39 mouse cellular contexts compared by ENCODE assay signal in the genomic region with DNA sequence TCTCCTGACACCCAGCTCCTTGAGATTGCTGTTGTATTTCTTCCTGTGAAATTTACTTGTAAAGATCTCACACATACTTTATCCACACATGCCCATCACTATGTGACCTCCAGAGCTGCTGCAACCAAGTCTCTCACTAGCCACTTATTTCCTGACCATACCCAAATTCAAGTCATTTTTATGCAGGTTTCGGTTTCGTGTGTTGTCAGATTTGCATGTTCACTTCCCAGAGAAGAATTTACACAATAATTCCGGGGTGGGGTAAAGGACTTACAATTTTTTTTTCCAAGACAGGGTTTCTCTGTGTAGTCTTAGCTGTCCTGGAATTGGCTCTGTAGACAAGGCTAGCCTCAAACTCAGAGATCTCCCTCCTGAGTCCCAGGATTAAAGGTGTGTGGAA. TPM values are rescaled to one million over a fixed set of nuclear protein-coding genes. Genes with fewer than 3 reads are reported as not detected.
DNase-seq lines count a peak whose midpoint lies in the region; ATAC-seq lines count a peak whose summit lies in the region.
"Had no signal": no experiment of that assay in that cellular context is flagged by ENCODE, and none has a peak within 500 bp of the region (broad histone marks: within the 10 kb centered on the region; RNA-seq: fewer than 3 reads in every experiment).

No protein-coding gene starts in this region.

- H3K9ac ChIP-seq in kidney, embryonic 14.5 days (ENCODE audit: low read depth, low read length) = no peak overlapping the region
- H3K9ac ChIP-seq: heart, embryonic 13.5 days; hindbrain, embryonic 15.5 days; kidney, embryonic 15.5 days; limb, embryonic 12.5 days; liver, embryonic 13.5 days; midbrain, embryonic 12.5 days had no signal

- peak; percentile 24 to 50 for DNase-seq in spleen, postnatal 36 days (ENCODE audit: low spot score in 2 of 2)
- DNase-seq in spleen, postnatal 14 days (ENCODE audit: low spot score in 2 of 2) = no peak
- no peak for DNase-seq in MN1 (ENCODE audit: low spot score)
- DNase-seq: adrenal gland, postnatal 10 days; cerebellum, adult 11-12 months; cerebellum, adult 9-11 months; gastrocnemius, adult 2 months; gastrocnemius, postnatal 36 days; heart, adult 2 months; heart, postnatal 10 days; kidney, adult 11 months; kidney, postnatal 25 days; liver, embryonic 13.5 days; lung, adult 2 months; thymus, adult 18-20 months; thymus, postnatal 36 days had no signal

- WGBS in kidney, embryonic 14.5 days = 83% methylated on average over 3 of the region's 3 CpGs

- no peaks in the 10 kb centered on the region for H3K27me3 ChIP-seq in kidney, embryonic 14.5 days (ENCODE audit: control insufficient read depth, insufficient read depth, low read length)
- H3K27me3 ChIP-seq: heart, embryonic 13.5 days; hindbrain, embryonic 15.5 days; kidney, embryonic 15.5 days; limb, embryonic 12.5 days; liver, embryonic 13.5 days; midbrain, embryonic 12.5 days had no signal

- ATAC-seq in common myeloid progenitor, adult 5-6 weeks (replicated peaks; ENCODE audit: low read depth, poor library complexity, severe bottlenecking) = peak; percentile 68
- ATAC-seq in megakaryocyte progenitor cell, adult 5-6 weeks (replicated peaks; ENCODE audit: poor library complexity) = peak; percentile 91
- ATAC-seq in kidney, embryonic 14.5 days (ENCODE audit: low FRiP score, low TSS enrichment) = no peak
- ATAC-seq: forebrain, embryonic 16.5 days; inflammation-experienced regulatory T-cells, adult 6 months; Patski had no signal

- H3K36me3 ChIP-seq in kidney, embryonic 14.5 days (ENCODE audit: control insufficient read depth, insufficient read depth, low read length) = no peaks in the 10 kb centered on the region
- H3K36me3 ChIP-seq: G1E; heart, embryonic 13.5 days; hindbrain, embryonic 10.5 days; hindbrain, embryonic 15.5 days; kidney, embryonic 15.5 days; limb, embryonic 12.5 days; liver, embryonic 13.5 days; midbrain, embryonic 12.5 days had no signal

- H3K4me1 ChIP-seq in kidney, embryonic 14.5 days (ENCODE audit: control insufficient read depth, insufficient read depth, low read length) = no peaks in the 10 kb centered on the region
- H3K4me1 ChIP-seq: heart, embryonic 13.5 days; hindbrain, embryonic 10.5 days; hindbrain, embryonic 15.5 days; kidney, embryonic 15.5 days; limb, embryonic 12.5 days; liver, embryonic 13.5 days; midbrain, embryonic 12.5 days had no signal

- no peak overlapping the region for H3K27ac ChIP-seq in kidney, embryonic 14.5 days (ENCODE audit: low read depth, low read length)
- H3K27ac ChIP-seq: gastrocnemius, adult 2 months; heart, adult 2 months; heart, embryonic 13.5 days; hindbrain, embryonic 10.5 days; hindbrain, embryonic 15.5 days; kidney, embryonic 15.5 days; left cerebral cortex, adult 2 months; limb, embryonic 12.5 days; liver, embryonic 13.5 days; midbrain, embryonic 12.5 days had no signal

- no peak overlapping the region for H3K4me2 ChIP-seq in kidney, embryonic 14.5 days (replicated peaks; ENCODE audit: low read depth, low read length)
- H3K4me2 ChIP-seq: heart, embryonic 13.5 days; hindbrain, embryonic 15.5 days; kidney, embryonic 15.5 days; limb, embryonic 12.5 days; liver, embryonic 13.5 days; midbrain, embryonic 12.5 days had no signal

- H3K4me3 ChIP-seq in kidney, embryonic 14.5 days (ENCODE audit: low read length) = no peak overlapping the region
- H3K4me3 ChIP-seq: erythroblast, embryonic 14.5 days; gastrocnemius, adult 2 months; heart, adult 2 months; heart, embryonic 13.5 days; hindbrain, embryonic 10.5 days; hindbrain, embryonic 15.5 days; kidney, embryonic 15.5 days; left cerebral cortex, adult 2 months; limb, embryonic 12.5 days; liver, embryonic 13.5 days; midbrain, embryonic 12.5 days had no signal

- no peaks in the 10 kb centered on the region for H3K9me3 ChIP-seq in kidney, embryonic 14.5 days (ENCODE audit: control insufficient read depth, low read length)
- H3K9me3 ChIP-seq: G1E; heart, embryonic 13.5 days; hindbrain, embryonic 10.5 days; hindbrain, embryonic 15.5 days; kidney, embryonic 15.5 days; limb, embryonic 12.5 days; liver, embryonic 13.5 days; midbrain, embryonic 12.5 days had no signal

RNA-seq across cellular contexts. Expression of a gene that starts 13.2 kb away (rescaled TPM):
- total RNA-seq in common myeloid progenitor, adult 5-6 weeks (2017) = 0.87 TPM in 1 of 2 replicates, not detected in the other
- 2.1 and 2.9 TPM in 2 replicates for total RNA-seq in megakaryocyte progenitor cell, adult 5-6 weeks (2015)
- total RNA-seq in megakaryocyte progenitor cell, adult 5-6 weeks (2017) = 0.79 and 0.81 TPM in 2 replicates
- polyA plus RNA-seq in kidney, embryonic 14.5 days (2014; fragmentation: Nextera tagmentation; extraction: Ambion mirVana) = 2.8 and 3.6 TPM in 2 replicates
- polyA plus RNA-seq: C2C12; erythroblast, embryonic 14.5 days; G1E had no signal

RNA-seq across cellular contexts. Expression of a gene that starts 17.5 kb away (rescaled TPM):
- 7.4 TPM in 1 of 2 replicates, not detected in the other for total RNA-seq in common myeloid progenitor, adult 5-6 weeks (2017)
- 3.1 and 3.3 TPM in 2 replicates for total RNA-seq in megakaryocyte progenitor cell, adult 5-6 weeks (2015)
- total RNA-seq in megakaryocyte progenitor cell, adult 5-6 weeks (2017) = 0.41 and 5.4 TPM in 2 replicates
- 2.5 and 2.6 TPM in 2 replicates for polyA plus RNA-seq in kidney, embryonic 14.5 days (2014; fragmentation: Nextera tagmentation; extraction: Ambion mirVana)
- total RNA-seq: G1E had no signal
- polyA plus RNA-seq: C2C12; erythroblast, embryonic 14.5 days; G1E; neural tube, embryonic 14.5 days; Patski had no signal

RNA-seq across cellular contexts. Expression of a gene that starts 55.3 kb away (rescaled TPM):
- 0.46 TPM in 1 of 2 replicates, not detected in the other for total RNA-seq in common myeloid progenitor, adult 5-6 weeks (2017)
- not detected in 2 replicates for total RNA-seq in megakaryocyte progenitor cell, adult 5-6 weeks (2015)
- not detected in 2 replicates for total RNA-seq in megakaryocyte progenitor cell, adult 5-6 weeks (2017)
- polyA plus RNA-seq in kidney, embryonic 14.5 days (2014; fragmentation: Nextera tagmentation; extraction: Ambion mirVana) = not detected in 2 replicates
- total RNA-seq: adrenal gland, postnatal 10 days; G1E; gastrocnemius, adult 2 months; gastrocnemius, postnatal 36 days; heart, adult 2 months; heart, postnatal 10 days; layer of hippocampus, adult 18-20 months; layer of hippocampus, postnatal 10 days; left cerebral cortex, adult 2 months; left cerebral cortex, postnatal 25 days had no signal
- polyA plus RNA-seq: C2C12; cortical plate, adult 2 months; erythroblast, embryonic 14.5 days; forebrain, embryonic 11.5 days; forebrain, embryonic 16.5 days; G1E; heart, adult 2 months; heart, embryonic 13.5 days; hindbrain, embryonic 10.5 days; hindbrain, embryonic 15.5 days; kidney, embryonic 15.5 days; limb, embryonic 12.5 days; liver, embryonic 13.5 days; lung, adult 2 months; midbrain, embryonic 12.5 days; neural tube, embryonic 14.5 days; Patski; stomach, embryonic 16.5 days had no signal

Comparison
In these comparisons a context has a peak if more than half of its experiments do, and no peak if none do; other contexts are left out.
1. DNase-seq: peak in spleen, postnatal 36 days (2 of 2); none in spleen, postnatal 14 days (0 of 2) and MN1 (single experiment).